Mouse (Mus musculus): ENCODE measurements around the gene Hspb3.

The Hspb3 gene

GRCm38 (mm10) chr13:113635799-113636222, 27.7 kb downstream of the Hspb3 start:
- no peak for DNase-seq (ENCODE audit: low spot score in 2 of 2)

- no peak for DNase-seq (ENCODE audit: low spot score in 2 of 2)
Observed at GRCm38 (mm10) chr13:113634732-113635481, 28.6 kb downstream of the Hspb3 start.

- no peak for DNase-seq (ENCODE audit: low spot score in 2 of 2)
Observed at GRCm38 (mm10) chr13:113632506-113632905, 31.0 kb downstream of the Hspb3 start.

- no peak for DNase-seq (ENCODE audit: low spot score in 2 of 2)
Observed at GRCm38 (mm10) chr13:113627601-113628000, 35.9 kb downstream of the Hspb3 start.

- peak; percentile 27 to 29 for DNase-seq (ENCODE audit: low spot score in 2 of 2)
Observed at GRCm38 (mm10) chr13:113622865-113623255, 40.6 kb downstream of the Hspb3 start.

DNA sequence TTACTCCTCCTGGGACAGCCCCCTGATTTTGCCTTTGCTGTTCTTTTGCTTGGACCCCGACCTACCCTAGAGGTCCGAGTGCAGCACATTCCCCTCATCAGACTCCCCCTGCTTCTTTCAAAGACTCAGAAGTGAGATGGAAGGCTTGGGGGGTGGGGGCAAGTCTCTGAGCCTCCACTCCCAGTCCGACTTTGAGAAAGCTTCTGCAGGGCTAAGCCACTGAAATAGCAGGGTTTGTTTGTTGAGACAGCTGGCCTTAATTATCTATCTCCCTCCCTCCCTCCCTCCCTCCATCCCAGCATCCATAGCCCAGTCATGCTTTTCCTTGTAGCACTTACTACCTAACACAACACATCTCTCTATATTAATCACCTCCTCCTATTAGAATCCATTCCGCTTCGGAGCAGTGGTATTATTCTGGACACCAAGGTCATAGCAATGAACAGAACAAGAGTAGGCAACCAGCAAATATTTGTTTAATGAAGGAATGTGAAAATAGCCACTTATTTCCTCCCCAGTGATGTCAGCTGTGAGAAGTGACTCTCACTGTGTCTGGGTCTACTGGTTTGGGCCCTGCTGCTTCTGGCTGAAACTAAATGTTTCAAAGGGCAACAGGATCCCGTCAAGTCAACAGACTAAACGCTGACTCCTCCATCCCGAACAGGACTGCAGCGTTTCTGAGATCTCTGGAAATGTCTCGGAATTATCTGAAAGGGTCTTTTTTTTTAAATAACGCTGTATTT, 41.2 kb downstream of the Hspb3 start:
- DNase-seq (ENCODE audit: low spot score in 2 of 2), result peak in 1 of 2 experiments; percentile 14

- peak in 1 of 2 experiments; percentile 26 for DNase-seq (ENCODE audit: low spot score in 2 of 2)
Observed at GRCm38 (mm10) chr13:113619003-113619402, 44.5 kb downstream of the Hspb3 start.

DNA sequence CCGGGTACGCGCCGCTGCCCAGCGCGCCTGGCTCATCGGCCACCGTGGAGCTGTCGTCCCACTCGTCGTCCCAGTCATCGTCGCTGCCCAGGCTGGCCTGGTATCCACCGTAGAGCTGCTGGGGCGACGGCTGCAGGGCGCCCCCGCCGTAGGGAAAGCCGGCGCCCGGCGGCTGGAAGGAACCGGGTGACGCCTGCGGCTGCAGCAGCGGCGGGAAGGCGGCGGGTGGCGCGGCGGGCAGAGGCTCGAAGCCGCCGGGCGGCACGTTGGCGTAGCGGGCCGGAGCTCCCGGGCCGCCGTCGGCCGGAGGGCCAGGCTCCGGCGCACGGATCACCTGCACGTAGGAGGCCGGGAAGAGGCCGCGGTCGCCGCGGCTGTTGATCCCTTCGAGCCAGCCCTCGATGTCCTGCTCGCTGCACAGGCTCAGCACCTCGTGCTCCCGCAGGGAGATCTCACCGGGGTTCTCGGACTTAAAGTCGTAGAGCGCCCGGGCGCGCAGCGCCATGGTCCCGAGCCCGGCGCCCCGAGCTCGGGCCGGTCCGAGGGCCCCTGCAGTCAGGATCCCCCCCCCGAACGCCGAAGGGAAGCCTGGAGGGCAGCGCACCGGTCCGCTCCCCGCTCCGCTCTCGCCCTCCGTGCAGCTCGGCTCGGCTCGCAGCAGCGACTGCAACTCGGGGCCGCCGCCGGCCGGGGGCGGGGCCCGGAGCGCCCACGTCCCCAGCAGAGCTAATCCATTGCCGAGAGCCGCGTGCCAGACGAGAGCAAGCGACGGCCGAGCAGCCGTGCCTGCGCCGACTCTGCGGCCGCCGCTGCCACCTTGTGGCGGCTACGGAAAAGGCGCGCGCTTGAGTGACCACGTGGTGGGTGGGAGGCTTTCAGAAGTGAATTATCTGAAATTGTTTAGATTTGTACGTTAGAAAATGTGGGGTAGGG, 45.3 kb downstream of the Hspb3 start, which contains the start of gene Snx18:
TSS of gene Snx18 (minus strand) at position 674 of the 933 bp plus-strand sequence.
- DNase-seq (ENCODE audit: low spot score in 2 of 2), result peak; percentile 95 to 96

- peak in 1 of 2 experiments; percentile 61 for DNase-seq (ENCODE audit: low spot score in 2 of 2)
Observed at GRCm38 (mm10) chr13:113617338-113617890, 46.1 kb downstream of the Hspb3 start.

- peak; percentile 54 to 60 for DNase-seq (ENCODE audit: low spot score in 2 of 2)
Observed at GRCm38 (mm10) chr13:113616751-113617337, 46.6 kb downstream of the Hspb3 start.

DNA sequence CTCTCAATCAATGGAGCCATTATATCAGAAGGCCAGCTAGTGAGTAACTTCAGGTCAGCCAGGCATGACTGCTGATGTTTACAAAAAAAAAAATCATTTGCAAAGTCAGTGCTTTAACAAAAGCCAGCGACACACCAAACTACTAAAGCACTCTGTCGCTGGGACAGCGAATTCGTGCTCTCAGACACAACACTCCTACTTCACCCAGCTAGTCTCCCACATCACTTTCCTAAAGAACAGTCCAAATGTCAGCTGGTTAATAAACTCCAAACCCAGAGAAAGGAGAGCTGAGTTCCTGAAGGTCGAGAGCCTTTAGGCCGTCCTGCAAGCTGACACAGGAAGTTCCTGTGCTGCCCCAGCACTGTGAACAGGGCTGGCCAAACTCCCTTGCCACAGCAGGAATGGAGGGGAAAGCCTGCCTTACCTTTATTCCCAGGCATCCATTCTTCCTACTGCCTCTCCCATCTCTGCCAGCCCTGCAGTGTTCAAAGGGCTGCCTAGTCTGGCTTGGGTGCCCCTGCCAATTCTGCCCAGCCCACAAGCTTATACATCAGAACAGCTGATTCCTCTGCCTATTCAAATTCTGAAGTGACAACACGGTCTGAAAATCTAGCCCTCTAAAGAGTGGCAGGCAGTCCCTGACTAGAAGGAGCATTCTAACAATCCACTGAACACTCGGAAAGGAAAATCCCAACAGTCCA, 47.4 kb downstream of the Hspb3 start:
- peak in 1 of 2 experiments; percentile 35 for DNase-seq (ENCODE audit: low spot score in 2 of 2)

- peak in 1 of 2 experiments; percentile 32 for DNase-seq (ENCODE audit: low spot score in 2 of 2)
Observed at GRCm38 (mm10) chr13:113615546-113615941, 47.9 kb downstream of the Hspb3 start.

DNA sequence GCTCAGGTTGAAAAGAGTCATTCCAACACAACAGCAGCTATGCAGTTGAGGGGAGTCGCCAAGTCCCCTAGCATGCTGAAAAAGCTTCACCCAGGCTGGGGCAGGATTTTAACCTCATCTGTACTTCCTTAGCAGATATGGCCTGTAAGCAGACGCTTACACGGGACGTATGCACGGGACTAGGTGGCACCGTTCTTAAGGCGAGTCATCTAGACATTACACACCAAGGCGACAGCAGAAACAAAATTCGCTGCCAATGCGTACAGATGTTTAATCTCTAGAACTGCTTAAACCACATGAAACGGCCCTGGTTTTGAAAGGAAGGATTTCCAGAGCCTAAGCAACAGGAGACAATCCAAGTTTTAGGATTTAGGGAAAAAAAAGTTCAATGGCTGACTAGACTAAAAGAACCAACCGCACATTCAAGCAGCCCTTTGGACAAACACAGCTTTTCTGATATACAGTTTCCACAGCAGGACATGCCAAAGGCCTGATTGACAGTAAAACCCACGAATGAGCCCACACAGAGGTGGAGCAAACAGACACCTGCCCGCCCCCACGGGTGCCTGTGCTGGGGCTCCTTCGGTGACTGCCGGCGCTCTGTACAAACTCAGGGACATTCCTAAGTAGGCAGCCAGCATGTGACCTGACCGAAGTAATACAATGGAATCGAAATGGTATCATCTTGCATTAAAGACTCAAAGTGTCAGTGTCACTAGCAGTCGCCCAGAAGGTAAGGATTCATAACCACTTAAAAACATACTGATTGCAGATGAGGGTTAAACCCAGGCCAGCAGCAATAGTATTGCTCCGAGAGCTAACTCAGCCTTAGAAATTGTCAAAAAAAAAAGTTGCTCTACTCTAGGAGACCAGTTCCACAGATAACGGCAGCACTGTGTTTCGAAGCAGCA, 48.6 kb downstream of the Hspb3 start:
- DNase-seq (ENCODE audit: low spot score in 2 of 2), result peak; percentile 86 to 87

DNA sequence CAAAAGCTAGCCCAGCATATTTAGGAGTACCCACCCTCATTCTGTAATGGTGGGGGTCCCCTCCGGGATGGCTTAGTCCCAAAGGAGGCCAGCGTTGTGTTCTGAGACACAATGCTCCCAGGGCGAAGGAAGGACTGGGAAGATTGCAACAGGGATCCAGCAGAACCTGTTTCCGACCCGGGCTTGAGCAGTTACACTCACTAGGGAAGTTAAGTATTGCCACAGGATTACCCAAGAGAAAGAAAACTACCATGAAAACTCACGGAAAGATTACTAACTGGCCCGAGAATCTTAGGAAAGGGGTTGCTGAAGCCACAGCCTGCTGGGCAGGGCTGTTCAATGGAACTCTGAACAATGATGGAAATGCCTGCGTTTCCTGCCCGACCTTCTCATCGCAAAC, 49.6 kb downstream of the Hspb3 start:
- DNase-seq (ENCODE audit: low spot score in 2 of 2), result peak in 1 of 2 experiments; percentile 20

- peak in 1 of 2 experiments; percentile 40 for DNase-seq (ENCODE audit: low spot score in 2 of 2)
Observed at GRCm38 (mm10) chr13:113613341-113613740, 50.1 kb downstream of the Hspb3 start.
